Mouse (Mus musculus): ENCODE measurements around the gene Spata25. TPM values are rescaled to one million over a fixed set of nuclear protein-coding genes. Genes with fewer than 3 reads are reported as not detected.

The Spata25 gene
- total RNA-seq, 2 experiments from 2014 or later = not detected

GRCm38 (mm10) chr2:164787779-164788178, 40.6 kb downstream of the Spata25 start:
- intact Hi-C loops (cut with DNase I) = no loop called here
- DNase-seq (ENCODE audit: low spot score in 2 of 2) = no peak

GRCm38 (mm10) chr2:164787032-164787431, 41.3 kb downstream of the Spata25 start:
- intact Hi-C loops (cut with DNase I) = no loop called here
- DNase-seq (ENCODE audit: low spot score in 2 of 2) = no peak

DNA sequence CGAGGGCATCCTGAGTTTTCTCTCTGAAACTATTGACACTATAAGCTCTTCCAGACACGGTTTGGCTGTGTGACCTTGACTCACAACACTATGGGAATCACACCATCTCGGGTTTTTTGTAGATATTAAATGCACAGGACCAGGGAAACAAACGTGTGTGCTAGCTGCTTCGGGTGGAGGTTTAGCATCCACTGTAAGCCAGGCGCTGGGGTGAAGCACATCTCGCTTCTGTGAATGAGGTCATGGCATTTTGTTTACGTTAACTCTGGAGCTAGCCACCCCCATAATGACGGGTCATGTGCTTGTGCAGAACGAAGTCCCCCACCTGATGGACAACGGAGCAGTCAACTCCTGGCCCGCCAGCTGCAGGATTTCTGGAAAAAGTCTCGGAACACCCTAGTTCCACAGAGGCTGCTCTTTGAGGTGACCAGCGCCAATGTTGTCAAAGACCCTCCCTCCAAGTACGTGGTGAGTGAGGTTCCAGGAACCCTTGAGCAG, 41.9 kb downstream of the Spata25 start:
- intact Hi-C loops (cut with DNase I) = no loop called here
- no peak for DNase-seq (ENCODE audit: low spot score in 2 of 2)

DNA sequence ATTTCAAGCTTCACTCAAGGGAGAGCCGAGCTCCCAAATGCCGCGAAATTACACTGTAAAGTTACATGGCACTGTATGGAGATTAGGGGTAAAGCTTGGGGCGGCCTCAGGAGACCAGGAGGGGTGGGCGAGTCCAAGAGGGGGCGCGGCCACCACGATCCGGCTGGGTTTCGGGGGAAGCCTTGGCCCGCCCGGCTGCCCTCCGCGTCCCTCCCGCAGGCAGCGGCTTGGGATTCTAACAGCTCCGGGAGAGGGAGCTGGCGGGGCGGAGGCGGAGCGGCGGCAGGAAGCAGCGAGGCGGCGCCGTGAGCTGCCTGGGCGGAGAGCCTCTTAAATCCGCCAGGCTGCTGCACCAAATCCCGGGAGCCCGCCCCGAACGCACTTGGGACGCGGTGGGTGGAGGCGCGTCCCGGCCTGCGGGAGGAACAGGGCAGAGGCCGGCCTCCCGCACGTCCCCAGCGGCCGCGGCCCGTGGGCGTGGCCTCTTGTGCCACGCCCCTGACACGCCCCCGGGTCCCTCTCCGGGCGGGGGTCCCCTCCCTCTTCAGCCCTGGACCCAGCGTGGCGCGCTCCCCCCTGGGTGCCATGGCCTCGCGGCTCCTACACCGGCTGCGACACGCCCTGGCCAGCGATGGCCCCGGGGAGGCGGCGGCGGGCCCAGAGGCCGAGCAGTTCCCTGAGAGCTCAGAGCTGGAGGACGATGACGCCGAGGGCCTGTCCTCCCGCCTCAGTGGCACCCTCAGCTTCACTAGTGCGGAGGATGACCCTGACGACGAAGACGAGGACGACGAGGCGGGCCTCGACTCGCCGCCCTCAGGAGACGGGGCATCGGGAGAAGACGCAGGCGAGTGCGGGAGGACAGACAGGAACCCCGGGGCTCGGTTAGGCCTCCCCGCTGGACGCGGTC, 42.6 kb downstream of the Spata25 start, which contains the start of gene Snx21:
Gene Snx21 (plus strand): TSS at position 343 of the 907 bp plus-strand sequence.
- DNase-seq (ENCODE audit: low spot score in 2 of 2) = peak; percentile 84 to 89
- intact Hi-C loops (cut with DNase I) = no loop called here

- no peak for DNase-seq (ENCODE audit: low spot score in 2 of 2)
- intact Hi-C loops (cut with DNase I) = no loop called here
Observed at GRCm38 (mm10) chr2:164784869-164785420, 43.4 kb downstream of the Spata25 start.

DNA sequence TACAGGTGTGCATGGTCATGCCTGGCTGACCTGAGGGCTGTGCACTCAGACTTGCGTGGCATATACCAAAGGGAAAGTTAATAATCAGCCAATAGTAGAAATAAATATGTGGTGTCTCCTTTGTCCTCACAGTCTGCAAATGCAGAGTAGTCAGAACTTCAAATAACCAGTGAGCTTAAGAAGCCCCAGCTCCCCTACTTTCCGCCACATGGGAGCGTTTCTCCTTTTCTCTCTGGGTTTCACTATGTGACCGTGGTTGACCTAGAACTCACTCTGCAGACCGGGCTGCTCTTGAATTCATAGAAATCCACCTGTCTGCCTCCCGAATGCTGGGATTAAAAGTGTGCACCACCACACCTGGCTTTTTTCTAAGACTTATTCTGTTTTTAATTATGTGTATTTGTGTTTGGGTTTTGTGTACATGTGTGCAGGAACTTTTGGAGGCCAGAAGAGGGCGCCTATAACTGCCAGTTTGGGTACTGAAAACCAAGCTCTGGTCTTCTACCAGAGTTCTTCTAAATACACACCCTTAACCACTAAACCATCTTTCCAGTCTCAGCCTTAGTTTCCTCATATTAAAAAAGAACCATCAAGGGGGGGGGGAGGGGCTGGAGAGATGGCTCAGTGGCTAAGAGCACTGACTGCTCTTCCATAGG, 44.3 kb downstream of the Spata25 start:
- no peak for DNase-seq (ENCODE audit: low spot score in 2 of 2)
- intact Hi-C loops (cut with DNase I) = no loop called here

DNA sequence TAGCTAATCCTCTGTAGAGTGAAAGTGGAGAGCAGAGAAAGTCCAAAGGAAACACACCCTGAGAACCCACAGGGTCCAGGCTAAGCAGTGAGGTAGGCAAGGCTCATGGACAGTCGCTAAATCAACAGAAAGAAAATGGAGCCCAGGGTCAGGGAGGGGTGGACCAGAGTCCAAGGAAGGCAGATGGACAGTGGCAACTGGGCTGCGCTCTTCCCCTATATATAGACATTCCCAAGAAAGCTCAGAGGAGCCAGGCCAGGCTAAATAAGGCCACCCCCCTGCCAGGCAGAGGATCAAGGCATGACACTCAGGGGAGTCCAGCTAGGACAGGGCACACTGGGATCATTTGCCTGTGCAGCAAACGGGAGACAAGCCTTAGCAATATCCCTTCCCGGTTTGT, 46.5 kb downstream of the Spata25 start:
- intact Hi-C loops (cut with DNase I) = no loop called here
- no peak for DNase-seq (ENCODE audit: low spot score in 2 of 2)

DNA sequence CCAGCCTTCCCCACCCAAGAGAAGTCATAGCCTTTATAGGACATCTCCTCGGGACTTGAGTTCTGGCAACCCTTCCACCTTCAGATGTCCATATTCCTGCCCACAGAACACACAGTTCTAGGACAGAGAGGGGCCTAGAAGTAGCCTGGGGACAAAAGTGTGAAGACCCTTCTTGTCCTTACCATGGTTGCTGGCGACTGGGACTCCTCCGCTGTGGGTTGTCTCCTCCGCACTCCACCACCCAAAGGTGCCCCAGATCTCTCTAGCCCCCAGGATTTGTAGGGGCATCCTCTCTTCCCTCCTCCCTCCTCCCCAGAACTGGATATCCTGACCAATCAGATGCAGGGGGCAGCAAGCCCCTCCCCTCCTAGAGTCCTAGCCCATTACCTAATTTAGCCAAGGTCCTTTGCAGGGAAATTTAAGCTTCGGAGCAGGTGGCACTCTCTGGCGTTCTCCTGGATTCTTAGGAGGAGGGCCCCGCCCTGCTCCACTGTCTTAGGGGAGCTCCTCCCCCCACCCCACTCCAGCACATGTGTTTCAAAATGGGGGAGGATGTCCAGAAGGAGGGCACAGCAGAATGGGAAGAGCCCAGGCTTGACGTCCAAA, 48.8 kb downstream of the Spata25 start, which contains the start of gene Tnnc2:
Gene Tnnc2 (minus strand): TSS at position 487 of the 606 bp plus-strand sequence.
- intact Hi-C loops (cut with DNase I) = no loop called here

GRCm38 (mm10) chr2:164778809-164779208, 49.5 kb downstream of the Spata25 start:
- intact Hi-C loops (cut with DNase I) = no loop called here
- DNase-seq (ENCODE audit: low spot score in 2 of 2) = no peak

More for the DNA sequence above, 48.8 kb downstream of the Spata25 start, which contains the start of gene Tnnc2:
- DNase-seq (ENCODE audit: low spot score in 2 of 2) = no peak

DNA sequence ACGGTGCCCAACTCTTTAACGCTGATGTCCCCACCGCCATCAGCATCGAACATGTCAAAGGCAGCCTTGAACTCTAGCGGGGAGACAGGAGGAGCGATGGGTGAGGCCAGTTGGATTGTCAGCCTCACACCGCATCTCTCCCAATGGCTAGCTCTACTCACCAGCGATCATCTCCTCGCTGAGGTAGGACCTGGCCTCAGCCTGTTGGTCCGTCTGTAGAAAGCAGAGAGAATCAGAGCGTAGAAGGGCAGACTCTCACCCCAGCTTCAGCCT, 50.4 kb downstream of the Spata25 start:
- intact Hi-C loops (cut with DNase I) = no loop called here
- no peak for DNase-seq (ENCODE audit: low spot score in 2 of 2)

DNA sequence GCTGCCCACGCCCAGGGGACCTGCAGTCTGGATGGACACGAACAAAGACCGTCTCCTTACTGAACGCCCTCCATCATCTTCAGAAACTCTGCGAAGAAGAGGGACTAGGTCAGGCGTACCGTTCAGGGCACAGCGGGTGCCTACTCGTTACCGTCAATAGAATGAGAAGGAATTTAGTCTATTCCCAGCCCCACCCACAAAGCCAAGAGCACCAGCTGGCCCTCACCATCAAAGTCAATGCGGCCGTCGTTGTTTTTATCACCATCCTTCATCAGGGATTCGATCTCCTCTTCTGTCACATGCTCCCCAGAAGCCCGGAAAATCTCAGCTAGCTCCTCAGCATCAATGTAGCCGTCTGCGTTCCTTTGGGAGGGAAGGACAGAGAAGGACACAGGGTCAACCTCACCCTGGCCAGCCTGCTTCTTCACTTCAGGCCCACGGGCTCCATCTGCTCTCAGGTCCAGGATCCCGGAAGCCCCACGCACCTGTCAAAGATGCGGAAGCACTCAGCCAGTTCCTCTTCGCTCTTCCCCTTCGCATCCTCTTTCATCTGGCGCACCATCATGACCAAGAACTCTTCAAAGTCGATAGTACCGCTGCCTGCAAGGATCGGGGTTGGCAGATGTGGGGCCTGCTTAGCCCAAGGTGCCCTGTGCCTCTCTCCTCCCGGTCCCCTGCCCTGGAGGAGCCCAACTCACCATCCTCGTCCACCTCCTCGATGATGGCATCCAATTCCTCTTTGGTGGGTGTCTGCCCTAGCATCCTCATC, 50.9 kb downstream of the Spata25 start:
- intact Hi-C loops (cut with DNase I) = no loop called here
- DNase-seq (ENCODE audit: low spot score in 2 of 2) = no peak

GRCm38 (mm10) chr2:164776801-164777200, 51.5 kb downstream of the Spata25 start:
- no peak for DNase-seq (ENCODE audit: low spot score in 2 of 2)
- intact Hi-C loops (cut with DNase I) = no loop called here

Other genes with a start within 250 kb of the Spata25 start
- under 1 TPM in 1 of 2 experiments, not detected in 1; 0.46 TPM for gene Wfdc6a, start 243.1 kb downstream of the Spata25 start, total RNA-seq (2021)
- not detected for gene Eppin, start 234.9 kb downstream of the Spata25 start, total RNA-seq (2021)
- gene Wfdc6b, start 215.0 kb downstream of the Spata25 start, total RNA-seq (2021) = not detected
- gene Wfdc8, start 214.9 kb downstream of the Spata25 start, total RNA-seq (2021) = not detected
- not detected for gene Wfdc16, start 189.7 kb downstream of the Spata25 start, total RNA-seq (2021)
- not detected for gene Wfdc10, start 172.5 kb downstream of the Spata25 start, total RNA-seq (2021)
- gene Wfdc9, start 172.0 kb downstream of the Spata25 start, total RNA-seq (2021) = not detected
- gene Wfdc11, start 154.4 kb downstream of the Spata25 start, total RNA-seq (2021) = not detected
- gene Wfdc13, start 143.4 kb downstream of the Spata25 start, total RNA-seq (2021) = not detected
- not detected for gene Spint4, start 130.0 kb downstream of the Spata25 start, total RNA-seq (2021)
- not detected for gene Spint5, start 113.2 kb downstream of the Spata25 start, total RNA-seq (2021)
- 1 to 10 TPM; 1.6 to 1.9 TPM for gene Wfdc3, start 82.6 kb downstream of the Spata25 start, total RNA-seq (2021)
- gene Dnttip1, start 82.6 kb downstream of the Spata25 start, total RNA-seq (2021) = 10 to 100 TPM; 36.6 to 39.3 TPM
- gene Ube2c, start 58.6 kb downstream of the Spata25 start, total RNA-seq (2021) = under 1 TPM; 0.60 to 0.89 TPM
- gene Tnnc2, start 48.6 kb downstream of the Spata25 start, total RNA-seq (2021) = not detected
- gene Snx21, start 42.7 kb downstream of the Spata25 start, total RNA-seq (2021) = 10 to 100 TPM; 49.6 to 57.6 TPM
- gene Acot8, start 23.7 kb downstream of the Spata25 start, total RNA-seq (2021) = 10 to 100 TPM; 22.4 to 29.7 TPM
- 1 to 10 TPM; 8.8 to 9.6 TPM for gene Zswim3, start 23.4 kb downstream of the Spata25 start, total RNA-seq (2021)
- gene Zswim1, start 5.9 kb downstream of the Spata25 start, total RNA-seq (2021) = 10 to 100 TPM; 20.8 to 21.6 TPM
- 100 to 1,000 TPM in 1 of 2 experiments, 10 to 100 TPM in 1; 86.2 to 102 TPM for gene Ctsa, start 4.3 kb upstream of the Spata25 start, total RNA-seq (2021)
- 1 to 10 TPM; 2.2 to 4.0 TPM for gene Neurl2, start 4.9 kb upstream of the Spata25 start, total RNA-seq (2021)
- gene Pltp, start 29.2 kb upstream of the Spata25 start, total RNA-seq (2021) = 10 to 100 TPM; 77.5 to 82.0 TPM
- 10 to 100 TPM; 36.8 to 39.8 TPM for gene Pcif1, start 50.8 kb upstream of the Spata25 start, total RNA-seq (2021)
- 10 to 100 TPM; 24.3 TPM for gene Zfp335, start 83.2 kb upstream of the Spata25 start, total RNA-seq (2021)
- gene Mmp9, start 112.2 kb upstream of the Spata25 start, total RNA-seq (2021) = 1 to 10 TPM; 1.9 to 2.0 TPM
- gene Slc12a5, start 132.3 kb upstream of the Spata25 start, total RNA-seq (2021) = 100 to 1,000 TPM; 546 to 551 TPM
- gene Ncoa5, start 206.3 kb upstream of the Spata25 start, total RNA-seq (2021) = 10 to 100 TPM; 53.8 to 56.3 TPM
- gene Cd40, start 227.1 kb upstream of the Spata25 start, total RNA-seq (2021) = 1 to 10 TPM in 1 of 2 experiments, under 1 TPM in 1; 0.60 to 1.5 TPM

All from left cerebral cortex, postnatal 25 days (tissue).